Mouse (Mus musculus) stomach, embryonic 16.5 days (tissue): ENCODE measurements around the gene Dvl1. TPM values are rescaled to one million over a fixed set of nuclear protein-coding genes. Genes with fewer than 3 reads are reported as not detected.

Source experiments
- ATAC-seq: fragments of 200-750 bp; cut with Nextera tagmentation; 2 replicates; pipeline ENCODE4 v1.8.0; 2017; ENCODE audit warnings: moderate number of reproducible peaks, moderate TSS enrichment; ENCODE audit not compliant: insufficient read depth, low FRiP score
- H3K27ac ChIP-seq: fragments of 300-500 bp; sonication (generic); 2 replicates; pipeline ENCODE4 v1.5.1; 2014; ENCODE audit warnings: low read length
- H3K27me3 ChIP-seq: fragments of 300-500 bp; sonication (generic); 2 replicates; pipeline ENCODE4 v1.6.1; 2014; ENCODE audit warnings: low read length, control low read depth, mixed read lengths; ENCODE audit not compliant: control insufficient read depth, insufficient read depth
- H3K36me3 ChIP-seq: fragments of 300-500 bp; sonication (generic); 2 replicates; pipeline ENCODE4 v1.6.1; 2014; ENCODE audit warnings: low read length; ENCODE audit not compliant: control insufficient read depth, insufficient read depth
- H3K4me1 ChIP-seq: fragments of 300-500 bp; sonication (generic); 2 replicates; pipeline ENCODE4 v1.6.1; 2014; ENCODE audit warnings: low read length, control low read depth, mixed read lengths; ENCODE audit not compliant: control insufficient read depth, insufficient read depth
- H3K4me2 ChIP-seq: fragments of 300-500 bp; sonication (generic); 2 replicates; pipeline ENCODE4 v1.6.1; 2014; ENCODE audit warnings: low read depth, low read length, mixed read lengths
- H3K4me3 ChIP-seq: fragments of 300-500 bp; sonication (generic); replicated peaks from 2 replicates; pipeline ENCODE4 v1.5.1; 2014; ENCODE audit warnings: mild to moderate bottlenecking, low read length
- H3K9ac ChIP-seq: fragments of 300-500 bp; sonication (generic); 2 replicates; pipeline ENCODE4 v1.6.1; 2014; ENCODE audit warnings: low read length
- H3K9me3 ChIP-seq: fragments of 300-500 bp; sonication (generic); replicated peaks from 2 replicates; pipeline ENCODE4 v1.6.1; 2016; ENCODE audit warnings: low read length, control low read depth; ENCODE audit not compliant: control insufficient read depth
- WGBS: fragments of 180-500 bp; shearing (Covaris S2); extraction: QIAGEN DNeasy Blood & Tissue Kit; methylation state at CpG from one replicate; pipeline ENCODE4 v1.1.7; 2014; 5-methylcytosine and 5-hydroxymethylcytosine counted together
- polyA plus RNA-seq: library from polyadenylated mRNA; unstranded; fragments of >200 nt; fragmentation: Nextera tagmentation; extraction: Ambion mirVana; gene quantifications from 2 replicates; pipeline ENCODE4 v1.2.1, GENCODE M21; 2015

Dvl1 gene
- polyA plus RNA-seq, 1 experiment from 2014 or later: 5.0 TPM

- Histone ChIP-seq H3K9ac (no peak overlapping the region), H3K27me3 (no peaks in the 10 kb centered on the region), H3K4me3 (no peak overlapping the region), H3K36me3 (peaks cover 74% of the 10 kb centered on the region), H3K27ac (no peak overlapping the region), H3K4me1 (no peaks in the 10 kb centered on the region), H3K4me2 (no peak overlapping the region), H3K9me3 (no peaks in the 10 kb centered on the region)
- ATAC-seq: no peak
- 72% methylated on average over 7 of the region's 7 CpGs for WGBS
Measured at GRCm38 (mm10) chr4:155821025-155821424, 26.2 kb upstream of the Dvl1 start.

DNA sequence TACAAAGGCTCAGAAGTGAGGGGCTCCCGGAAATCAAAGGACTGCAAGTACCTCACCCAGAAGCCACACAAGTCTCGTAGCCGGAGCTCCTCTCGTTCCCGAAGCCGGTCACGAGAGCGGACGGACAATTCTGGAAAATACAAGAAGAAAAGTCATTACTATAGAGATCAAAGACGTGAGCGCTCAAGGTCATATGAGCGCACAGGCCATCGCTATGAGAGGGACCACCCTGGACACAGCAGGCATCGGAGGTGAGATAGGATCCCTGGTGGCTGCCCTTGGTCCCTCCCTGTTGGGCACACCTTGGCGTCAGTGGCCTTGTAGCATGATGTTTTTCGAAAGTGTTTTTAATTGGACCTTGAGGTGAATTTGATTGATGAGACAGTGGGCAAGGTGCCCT lies 23.8 kb upstream of the Dvl1 start:
- ATAC-seq: no peak
- H3K27ac ChIP-seq: no peak overlapping the region
- 93% methylated on average over 16 of the region's 16 CpGs for WGBS
- no peaks in the 10 kb centered on the region for H3K4me1 ChIP-seq
- H3K4me3 ChIP-seq: no peak overlapping the region
- no peak overlapping the region for H3K9ac ChIP-seq
- H3K27me3 ChIP-seq: no peaks in the 10 kb centered on the region
- H3K9me3 ChIP-seq: no peaks in the 10 kb centered on the region
- peaks cover 64% of the 10 kb centered on the region for H3K36me3 ChIP-seq
- H3K4me2 ChIP-seq: no peak overlapping the region

- no peak overlapping the region for H3K4me3 ChIP-seq
- peaks cover 21% of the 10 kb centered on the region for H3K4me1 ChIP-seq
- ATAC-seq: no peak
- H3K9ac ChIP-seq: no peak overlapping the region
- H3K27ac ChIP-seq: no peak overlapping the region
- WGBS: 87% methylated on average over 4 of the region's 4 CpGs
- no peaks in the 10 kb centered on the region for H3K9me3 ChIP-seq
- no peak overlapping the region for H3K4me2 ChIP-seq
- H3K36me3 ChIP-seq: peaks cover 16% of the 10 kb centered on the region; the same call in 1 of the 2 replicates
- no peaks in the 10 kb centered on the region for H3K27me3 ChIP-seq
Measured at GRCm38 (mm10) chr4:155829866-155830265, 17.3 kb upstream of the Dvl1 start.

- H3K27me3 ChIP-seq: no peaks in the 10 kb centered on the region
- peak overlapping the region; percentile 98 for H3K4me2 ChIP-seq
- no peaks in the 10 kb centered on the region for H3K9me3 ChIP-seq
- H3K9ac ChIP-seq: peak overlapping the region; percentile 55
- ATAC-seq: no peak
- 51% methylated on average over 8 of the region's 8 CpGs for WGBS
- H3K36me3 ChIP-seq: peaks cover 10% of the 10 kb centered on the region; the same call in 1 of the 2 replicates
- H3K4me1 ChIP-seq: peaks cover 21% of the 10 kb centered on the region
- H3K27ac ChIP-seq: peak overlapping the region; percentile 96
- peak overlapping the region; percentile 88 for H3K4me3 ChIP-seq
Measured at GRCm38 (mm10) chr4:155830596-155830995, 16.6 kb upstream of the Dvl1 start.

- peak; percentile 95 for ATAC-seq
- WGBS: under 1% methylated on average over 49 of the region's 49 CpGs
Measured at GRCm38 (mm10) chr4:155831205-155831766, 15.9 kb upstream of the Dvl1 start, which contains the start of gene Aurkaip1. Aurkaip1 (plus strand) TSS chr4:155831272.

GRCm38 (mm10) chr4:155831831-155832230 lies 15.4 kb upstream of the Dvl1 start:
- Histone ChIP-seq H3K27ac (peak overlapping the region; percentile 96), H3K9ac (peak overlapping the region; percentile 93), H3K4me2 (peak overlapping the region; percentile 98), H3K27me3 (no peaks in the 10 kb centered on the region), H3K9me3 (no peaks in the 10 kb centered on the region), H3K4me1 (peaks cover 21% of the 10 kb centered on the region), H3K36me3 (0 out of 2 replicates have a peak, but pooled peaks cover 8% of the 10 kb centered on the region), H3K4me3 (peak overlapping the region; percentile 88)
- peak; percentile 1 for ATAC-seq
- WGBS: under 1% methylated on average over 25 of the region's 25 CpGs

More at GRCm38 (mm10) chr4:155831205-155831766, 15.9 kb upstream of the Dvl1 start, which contains the start of gene Aurkaip1:
- Histone ChIP-seq H3K27me3 (no peaks in the 10 kb centered on the region), H3K27ac (peak within 1 kb of the TSS; percentile 96), H3K4me1 (peaks cover 21% of the 10 kb centered on the region), H3K4me2 (peak within 1 kb of the TSS; percentile 98), H3K4me3 (peak within 1 kb of the TSS; percentile 88), H3K36me3 (0 out of 2 replicates have a peak, but pooled peaks cover 8% of the 10 kb centered on the region), H3K9me3 (no peaks in the 10 kb centered on the region), H3K9ac (peak within 1 kb of the TSS; percentile 93)

GRCm38 (mm10) chr4:155832321-155832720 lies 14.9 kb upstream of the Dvl1 start:
- no peak for ATAC-seq
- 51% methylated on average over 10 of the region's 10 CpGs for WGBS
- Histone ChIP-seq H3K36me3 (0 out of 2 replicates have a peak, but pooled peaks cover 8% of the 10 kb centered on the region), H3K9ac (peak overlapping the region; percentile 93), H3K9me3 (no peaks in the 10 kb centered on the region), H3K27ac (peak overlapping the region; percentile 96), H3K4me3 (peak overlapping the region; percentile 88), H3K4me2 (peak overlapping the region; percentile 98), H3K4me1 (peaks cover 21% of the 10 kb centered on the region), H3K27me3 (no peaks in the 10 kb centered on the region)

DNA sequence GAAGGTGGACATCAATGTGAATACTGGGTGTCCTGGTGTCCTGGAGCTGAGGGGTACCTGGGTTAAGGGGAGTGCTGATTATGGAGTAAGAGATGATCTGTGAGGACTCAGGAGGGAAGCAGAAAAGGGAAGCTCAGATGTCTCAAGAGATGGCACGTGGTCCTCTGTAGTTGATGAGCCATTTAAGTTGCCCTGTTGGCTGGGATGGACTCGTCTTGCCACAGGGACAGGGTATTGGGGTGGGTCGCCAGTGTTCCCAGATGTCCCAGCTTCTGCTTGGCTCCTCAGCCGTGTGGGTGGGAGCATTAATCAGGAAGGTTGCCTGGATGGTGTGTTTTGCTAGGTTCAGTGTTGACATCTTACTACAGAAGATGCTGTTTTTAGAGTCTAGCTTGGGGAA lies 14.0 kb upstream of the Dvl1 start:
- Histone ChIP-seq H3K4me2 (no peak overlapping the region), H3K9ac (no peak overlapping the region)

GRCm38 (mm10) chr4:155833836-155834235 lies 13.4 kb upstream of the Dvl1 start:
- Histone ChIP-seq H3K4me3 (no peak overlapping the region), H3K4me2 (no peak overlapping the region), H3K27ac (peak overlapping the region; percentile 51), H3K9ac (no peak overlapping the region), H3K4me1 (peaks cover 35% of the 10 kb centered on the region), H3K27me3 (no peaks in the 10 kb centered on the region), H3K36me3 (0 out of 2 replicates have a peak, but pooled peaks cover 3% of the 10 kb centered on the region), H3K9me3 (no peaks in the 10 kb centered on the region)
- WGBS: 20% methylated on average over 2 of the region's 2 CpGs
- peak; percentile 30; the same call in 1 of the 2 replicates for ATAC-seq

More for the DNA sequence above, 14.0 kb upstream of the Dvl1 start:
- Histone ChIP-seq H3K36me3 (0 out of 2 replicates have a peak, but pooled peaks cover 3% of the 10 kb centered on the region), H3K9me3 (no peaks in the 10 kb centered on the region), H3K27ac (no peak overlapping the region), H3K27me3 (no peaks in the 10 kb centered on the region), H3K4me3 (no peak overlapping the region), H3K4me1 (peaks cover 30% of the 10 kb centered on the region)
- no peak for ATAC-seq
- 74% methylated on average over 4 of the region's 4 CpGs for WGBS
